Mouse (Mus musculus): ENCODE measurements around the gene Zfp972. TPM values are rescaled to one million over a fixed set of nuclear protein-coding genes. Genes with fewer than 3 reads are reported as not detected.

Zfp972 gene
- polyA plus RNA-seq, 1 experiment from 2014 or later = 1.2 TPM

Other genes starting within 250 kb of the Zfp972 start
- 3.1 and 6.0 TPM in 2 replicates for gene Gm14322, start 166.3 kb downstream of the Zfp972 start, polyA plus RNA-seq (2015; fragmentation: Nextera tagmentation; extraction: Ambion mirVana)
- gene Gm14325, start 85.3 kb downstream of the Zfp972 start, polyA plus RNA-seq (2015; fragmentation: Nextera tagmentation; extraction: Ambion mirVana) = 27.8 and 29.2 TPM in 2 replicates
- 3.3 and 4.8 TPM in 2 replicates for gene Gm14327, start 28.5 kb downstream of the Zfp972 start, polyA plus RNA-seq (2015; fragmentation: Nextera tagmentation; extraction: Ambion mirVana)
- 12.9 and 13.7 TPM in 2 replicates for gene Gm14326, start 31.7 kb upstream of the Zfp972 start, polyA plus RNA-seq (2015; fragmentation: Nextera tagmentation; extraction: Ambion mirVana)
- gene Zfp971, start 97.7 kb upstream of the Zfp972 start, polyA plus RNA-seq (2015; fragmentation: Nextera tagmentation; extraction: Ambion mirVana) = 11.3 and 13.3 TPM in 2 replicates
- 15.1 and 16.2 TPM in 2 replicates for gene Zfp931, start 152.9 kb upstream of the Zfp972 start, polyA plus RNA-seq (2015; fragmentation: Nextera tagmentation; extraction: Ambion mirVana)
- 1.3 and 2.2 TPM in 2 replicates for gene Phactr3, start 193.4 kb upstream of the Zfp972 start, polyA plus RNA-seq (2015; fragmentation: Nextera tagmentation; extraction: Ambion mirVana)

Measured in intestine, embryonic 16.5 days (tissue).